Mouse (Mus musculus) testis, adult 2 months (tissue): ENCODE data around the gene Rplp2. TPM values are rescaled to one million over a fixed set of nuclear protein-coding genes. Genes with fewer than 3 reads are reported as not detected.
A peak's percentile ranks its signal among the peaks of the same experiment; 100 is the strongest.

Source experiments
- H3K27ac ChIP-seq: fragments of 200-500 bp; 2 replicates; pipeline ENCODE4 v1.5.1; 2012; ENCODE audit warnings: low read depth, low read length; ENCODE audit not compliant: control insufficient read depth, insufficient read depth
- H3K27me3 ChIP-seq: fragments of 200-500 bp; 2 replicates; pipeline ENCODE4 v1.6.1; 2012; ENCODE audit warnings: mild to moderate bottlenecking, low read length, moderate library complexity; ENCODE audit not compliant: control insufficient read depth, insufficient read depth
- H3K36me3 ChIP-seq: fragments of 200-500 bp; 2 replicates; pipeline ENCODE4 v1.6.1; 2012; ENCODE audit warnings: mild to moderate bottlenecking, low read length; ENCODE audit not compliant: control insufficient read depth, insufficient read depth
- H3K4me1 ChIP-seq: fragments of 200-500 bp; 2 replicates; pipeline ENCODE4 v1.6.1; 2012; ENCODE audit warnings: low read length; ENCODE audit not compliant: control insufficient read depth, insufficient read depth
- H3K4me3 ChIP-seq: fragments of 200-500 bp; 2 replicates; pipeline ENCODE4 v1.5.1; 2012; ENCODE audit warnings: low read depth, mild to moderate bottlenecking, low read length, moderate library complexity, mixed read lengths; ENCODE audit not compliant: control insufficient read depth
- CTCF ChIP-seq: fragments of 200-500 bp; IDR thresholded peaks from 2 replicates; pipeline ENCODE4 v1.5.1; 2012; ENCODE audit warnings: low read depth, mild to moderate bottlenecking, inconsistent platforms, low read length, moderate library complexity; ENCODE audit not compliant: control insufficient read depth, insufficient read depth, insufficient replicate concordance
- POLR2A ChIP-seq: fragments of 200-500 bp; IDR thresholded peaks from 2 replicates; pipeline ENCODE4 v1.6.1; 2012; ENCODE audit warnings: low read depth, mild to moderate bottlenecking, inconsistent platforms, low read length, moderate library complexity; ENCODE audit not compliant: control insufficient read depth
- polyA plus RNA-seq: library from polyadenylated mRNA; depleted of rRNA; stranded (reverse); fragments of >200 nt; gene quantifications from 2 replicates; pipeline ENCODE4 v1.2.3, GENCODE M21; 2012

Gene Rplp2
- polyA plus RNA-seq, 1 experiment = 226 TPM

- peak overlapping the region; percentile 89 for H3K27ac ChIP-seq
- TF ChIP-seq POLR2A (no peak), CTCF (no peak)
- peak overlapping the region; percentile 96 for H3K4me3 ChIP-seq
- H3K4me1 ChIP-seq = peaks cover 9% of the 10 kb centered on the region
- H3K27me3 ChIP-seq = no peaks in the 10 kb centered on the region
- 0 out of 2 replicates have a peak, but pooled peaks cover 2% of the 10 kb centered on the region for H3K36me3 ChIP-seq
Observed at GRCm38 (mm10) chr7:141413331-141413730, 33.8 kb upstream of the Rplp2 start.

DNA sequence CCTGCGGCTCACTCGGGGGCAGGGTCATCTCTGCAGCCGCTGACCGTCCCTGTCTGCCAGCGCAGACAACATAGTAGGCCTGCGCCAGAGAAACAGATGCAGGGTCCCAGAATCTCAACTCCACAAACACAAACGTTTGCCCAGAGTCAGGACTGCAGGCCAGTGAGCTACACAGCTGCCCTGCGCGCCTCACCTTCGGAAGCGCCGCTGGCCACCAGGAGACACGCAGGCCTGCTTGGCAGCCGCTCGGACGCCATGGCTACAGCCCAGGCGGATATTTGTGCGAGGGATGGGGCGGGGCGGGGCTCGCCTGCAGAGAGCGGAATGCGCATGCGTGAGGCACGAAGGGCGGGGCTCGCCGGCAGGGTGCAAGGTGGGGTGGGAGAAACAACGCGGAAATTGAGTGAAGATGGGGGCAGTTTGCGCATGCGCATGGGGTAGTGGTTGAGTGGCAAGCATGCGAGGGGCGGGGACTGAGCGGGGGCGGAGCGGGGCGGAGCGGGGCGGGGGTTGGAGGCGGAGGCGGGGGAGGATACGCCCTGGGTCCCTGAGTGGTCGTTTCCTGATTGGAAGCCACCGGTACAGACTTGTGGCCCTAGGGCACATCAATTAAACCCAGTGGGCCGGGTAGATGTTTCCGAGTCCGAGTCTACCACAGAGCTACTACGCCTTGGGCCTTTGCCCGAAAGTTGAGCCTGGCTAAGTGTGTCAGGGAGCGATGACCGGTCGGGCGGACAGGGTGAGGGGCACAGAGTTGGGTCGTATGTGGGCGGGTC lies 33.2 kb upstream of the Rplp2 start, which contains the start of gene Gatd1:
Gene Gatd1 (minus strand): TSS at position 328 of the 776 bp plus-strand sequence.
- no peaks in the 10 kb centered on the region for H3K36me3 ChIP-seq
- TF ChIP-seq CTCF (no peak), POLR2A (peak; percentile 80)
- peak within 1 kb of the TSS; percentile 91 for H3K27ac ChIP-seq

DNA sequence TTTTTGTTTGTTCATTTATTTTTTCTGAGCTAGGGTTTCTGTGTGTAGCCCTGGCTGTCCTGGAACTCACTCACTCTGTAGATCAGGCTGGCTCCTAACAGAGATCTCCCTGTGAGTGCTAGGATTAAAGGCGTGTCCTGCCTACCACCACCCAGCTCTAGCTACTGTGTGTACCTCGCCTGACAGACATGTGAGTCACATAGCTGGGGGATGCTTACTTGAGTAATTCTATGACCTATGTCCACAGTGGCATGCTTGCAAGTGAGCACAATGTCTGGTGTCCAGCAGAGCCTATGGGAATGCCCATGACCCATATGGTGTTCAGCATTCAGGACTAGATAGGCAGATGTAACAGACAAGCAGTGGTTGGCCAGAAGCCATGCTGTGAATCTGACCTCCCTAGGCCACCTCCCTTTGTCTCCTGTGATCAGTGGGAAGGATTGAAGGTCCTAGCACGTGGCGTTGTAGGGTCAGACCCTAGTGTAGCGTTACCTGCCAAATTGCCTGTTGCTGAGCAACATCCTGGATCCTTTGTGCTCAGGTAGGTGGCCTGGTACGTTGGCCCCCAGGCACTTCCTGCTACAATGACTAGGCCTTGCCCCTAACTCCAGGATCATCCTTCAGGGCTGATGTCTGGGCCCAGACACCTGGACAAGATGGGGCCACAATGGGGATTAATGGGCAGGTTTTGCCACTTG lies 30.9 kb upstream of the Rplp2 start:
- 0 out of 2 replicates have a peak, but pooled peaks have one; percentile 18 for TF ChIP-seq CTCF
- TF ChIP-seq POLR2A = no peak
- no peak overlapping the region for H3K27ac ChIP-seq
- no peaks in the 10 kb centered on the region for H3K27me3 ChIP-seq

More for the DNA sequence above, 33.2 kb upstream of the Rplp2 start, which contains the start of gene Gatd1:
- Histone ChIP-seq H3K4me3 (peak within 1 kb of the TSS; percentile 96), H3K27me3 (no peaks in the 10 kb centered on the region), H3K4me1 (peaks cover 9% of the 10 kb centered on the region)

GRCm38 (mm10) chr7:141417731-141418681 lies 29.2 kb upstream of the Rplp2 start:
- Histone ChIP-seq H3K4me3 (no peak overlapping the region), H3K27ac (no peak overlapping the region)

More for the DNA sequence above, 30.9 kb upstream of the Rplp2 start:
- Histone ChIP-seq H3K4me3 (no peak overlapping the region), H3K36me3 (no peaks in the 10 kb centered on the region), H3K4me1 (peaks cover 9% of the 10 kb centered on the region)

DNA sequence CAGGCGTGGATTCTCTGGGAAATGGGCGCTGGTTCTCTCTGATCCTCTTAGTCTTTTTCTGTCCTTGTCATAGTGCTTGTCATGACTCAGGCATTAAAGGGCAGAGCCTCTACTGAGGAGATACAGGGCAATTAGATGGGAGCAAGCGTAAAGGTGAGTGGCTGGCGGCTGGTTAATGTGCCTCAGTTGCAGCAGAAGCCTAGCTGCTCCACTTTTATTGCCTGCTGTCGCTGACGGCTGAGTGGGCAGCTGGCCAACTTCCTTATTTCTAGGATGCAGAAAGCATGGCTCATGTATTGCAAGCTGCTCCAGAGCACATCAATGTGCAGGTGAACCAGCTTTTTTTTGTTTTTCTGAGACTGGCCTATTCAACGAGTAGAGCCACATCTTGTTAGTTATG lies 28.2 kb upstream of the Rplp2 start:
- H3K27ac ChIP-seq = no peak overlapping the region
- no peak overlapping the region for H3K4me3 ChIP-seq
- H3K36me3 ChIP-seq = no peaks in the 10 kb centered on the region
- peaks cover 4% of the 10 kb centered on the region; the same call in 1 of the 2 replicates for H3K4me1 ChIP-seq
- H3K27me3 ChIP-seq = no peaks in the 10 kb centered on the region
- no peak for TF ChIP-seq POLR2A
- TF ChIP-seq CTCF = no peak

More at GRCm38 (mm10) chr7:141417731-141418681, 29.2 kb upstream of the Rplp2 start:
- no peak for TF ChIP-seq POLR2A
- TF ChIP-seq CTCF = no peak
- H3K27me3 ChIP-seq = no peaks in the 10 kb centered on the region
- no peaks in the 10 kb centered on the region for H3K36me3 ChIP-seq
- H3K4me1 ChIP-seq = peaks cover 9% of the 10 kb centered on the region

GRCm38 (mm10) chr7:141420030-141420702 lies 27.0 kb upstream of the Rplp2 start:
- Histone ChIP-seq H3K4me1 (no peaks in the 10 kb centered on the region), H3K36me3 (no peaks in the 10 kb centered on the region), H3K4me3 (no peak overlapping the region), H3K27me3 (no peaks in the 10 kb centered on the region), H3K27ac (no peak overlapping the region)
- TF ChIP-seq CTCF (no peak), POLR2A (no peak)
